In genomic region chr1:135619932-135620391, GRCm38 (mm10) we compare ENCODE assay signal across 9 mouse cellular contexts. TPM values are rescaled to one million over a fixed set of nuclear protein-coding genes. Genes with fewer than 3 reads are reported as not detected.
DNase-seq lines count a peak whose midpoint lies in the region; ATAC-seq and TF ChIP-seq lines count a peak whose summit lies in the region.
"Had no signal": no experiment of that assay in that cellular context is flagged by ENCODE, and none has a peak within 500 bp of the region (broad histone marks: within the 10 kb centered on the region; RNA-seq: fewer than 3 reads in every experiment).

No protein-coding gene starts in this region.

- no peak for TF ChIP-seq CTCF in gastrocnemius, adult 2 months (IDR thresholded peaks at IDR 0.05)

- intact Hi-C loops in gastrocnemius, adult 2 months (cut with DNase I): no loop called here
- intact Hi-C loops in gastrocnemius, postnatal 36 days (cut with DNase I): no loop called here

- peak; percentile 71 for ATAC-seq in lung, embryonic 16.5 days (ENCODE audit: low read depth)

- no peaks in the 10 kb centered on the region for H3K27me3 ChIP-seq in lung, embryonic 16.5 days (ENCODE audit: control insufficient read depth, insufficient read depth, low read depth, low read length)

- no peak for DNase-seq in gastrocnemius, adult 2 months
- no peak for DNase-seq in gastrocnemius, postnatal 36 days
- peak; percentile 20 for DNase-seq in A20 (ENCODE audit: low read depth, low spot score)
- peak; percentile 15 for DNase-seq in embryo, embryonic 9.5 days (ENCODE audit: extremely low spot score)
- no peak for DNase-seq in right cerebral cortex, postnatal 10 days (ENCODE audit: low spot score in 2 of 2)
- no peak for DNase-seq in ovary, postnatal 10 days (ENCODE audit: low spot score)
- DNase-seq in thymus, postnatal 4 days: no peak
- DNase-seq: cerebellum, postnatal 36 days had no signal

- H3K4me2 ChIP-seq in lung, embryonic 16.5 days (ENCODE audit: low read depth, low read length): no peak overlapping the region

- no peak overlapping the region for H3K9ac ChIP-seq in lung, embryonic 16.5 days (ENCODE audit: low read length)

- peak overlapping the region; percentile 31; the same call in 1 of the 2 replicates for H3K27ac ChIP-seq in gastrocnemius, adult 2 months
- H3K27ac ChIP-seq in lung, embryonic 16.5 days (ENCODE audit: low read length): peak overlapping the region; percentile 43; the same call in 1 of the 2 replicates

- peaks cover 11% of the 10 kb centered on the region for H3K4me1 ChIP-seq in lung, embryonic 16.5 days (replicated peaks; ENCODE audit: control insufficient read depth, insufficient read depth, low read length)

- no peaks in the 10 kb centered on the region for H3K36me3 ChIP-seq in lung, embryonic 16.5 days (ENCODE audit: control insufficient read depth, insufficient read depth, low read length)

- 12% methylated on average over 7 of the region's 7 CpGs for WGBS in lung, embryonic 16.5 days

- no peak overlapping the region for H3K4me3 ChIP-seq in gastrocnemius, adult 2 months
- no peak overlapping the region for H3K4me3 ChIP-seq in lung, embryonic 16.5 days (ENCODE audit: low read length)

- H3K9me3 ChIP-seq in lung, embryonic 16.5 days (ENCODE audit: control insufficient read depth, low read length): no peaks in the 10 kb centered on the region

RNA-seq across cellular contexts. Expression of gene Nav1, which starts 12.9 kb away (rescaled TPM):
- total RNA-seq in gastrocnemius, adult 2 months (2021): 10 to 100 TPM in 1 of 2 experiments, 1 to 10 TPM in 1; 9.7 to 11.5 TPM
- total RNA-seq in gastrocnemius, postnatal 36 days (2021): 1 to 10 TPM; 8.7 to 9.7 TPM
- polyA plus RNA-seq in lung, embryonic 16.5 days (2015; fragmentation: Nextera tagmentation; extraction: Ambion mirVana): 10.8 and 11.5 TPM in 2 replicates

Comparison
In these comparisons a context has a peak if more than half of its experiments do, and no peak if none do; other contexts are left out.
1. DNase-seq: peak in A20 (single experiment) and embryo, embryonic 9.5 days (single experiment); none in gastrocnemius, adult 2 months (single experiment), gastrocnemius, postnatal 36 days (0 of 2), right cerebral cortex, postnatal 10 days (0 of 2), ovary, postnatal 10 days (single experiment) and thymus, postnatal 4 days (single experiment).